In the genomic region with DNA sequence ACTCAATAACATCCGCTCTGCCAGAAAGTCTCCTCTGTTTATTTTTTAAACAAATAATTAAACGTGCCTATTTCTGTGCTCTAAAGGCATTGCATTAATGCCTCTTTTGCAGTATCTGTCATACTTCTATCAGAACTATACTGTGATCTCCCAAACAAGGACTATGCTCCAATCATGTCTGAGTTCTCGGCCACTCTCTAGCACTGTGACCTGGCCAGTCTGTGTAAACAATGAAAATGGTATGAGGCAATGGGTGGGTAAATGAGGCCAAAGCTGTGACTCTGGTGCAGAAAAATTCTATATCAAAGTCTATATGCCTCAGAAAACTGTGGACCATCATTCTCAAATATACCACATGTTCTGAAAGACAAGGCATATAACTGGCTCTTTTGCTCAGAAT, we compare ENCODE assay signal across 18 mouse cellular contexts.
DNase-seq lines count a peak whose midpoint lies in the region; ATAC-seq and TF ChIP-seq lines count a peak whose summit lies in the region.
"Had no signal": no experiment of that assay in that cellular context is flagged by ENCODE, and none has a peak within 500 bp of the region (broad histone marks: within the 10 kb centered on the region; RNA-seq: fewer than 3 reads in every experiment).

No protein-coding gene starts in this region.

- intact Hi-C loops in heart, adult 2 months (cut with DNase I), result loop anchor here (5.0 to 10.0 kb wide), 4 partner anchors 113 to 595 kb away; no protein-coding TSS in a partner anchor

- no peak for TF ChIP-seq CTCF in heart, adult 2 months (IDR thresholded peaks at IDR 0.05)
- no peak for TF ChIP-seq CTCF in stomach, postnatal 0 days (IDR thresholded peaks at IDR 0.05; ENCODE audit: low read depth)

- H3K4me1 ChIP-seq in heart, adult 2 months (ENCODE audit: control insufficient read depth, insufficient read depth, low read length), result peaks cover 6% of the 10 kb centered on the region
- no peaks in the 10 kb centered on the region for H3K4me1 ChIP-seq in heart, embryonic 10.5 days
- peaks cover 3% of the 10 kb centered on the region; the same call in 1 of the 2 replicates for H3K4me1 ChIP-seq in stomach, embryonic 14.5 days (ENCODE audit: control insufficient read depth, insufficient read depth, low read length)
- H3K4me1 ChIP-seq in stomach, postnatal 0 days (replicated peaks; ENCODE audit: control insufficient read depth, insufficient read depth), result no peaks in the 10 kb centered on the region
- peaks cover 28% of the 10 kb centered on the region for H3K4me1 ChIP-seq in embryonic facial prominence, embryonic 14.5 days (ENCODE audit: control insufficient read depth, insufficient read depth, low read length)
- peaks cover 23% of the 10 kb centered on the region for H3K4me1 ChIP-seq in stomach, embryonic 16.5 days (ENCODE audit: control insufficient read depth, insufficient read depth, low read length)
- peaks cover 10% of the 10 kb centered on the region for H3K4me1 ChIP-seq in forebrain, embryonic 12.5 days
- H3K4me1 ChIP-seq: hindbrain, embryonic 15.5 days had no signal

- DNase-seq in heart, adult 2 months, result no peak
- no peak for DNase-seq in heart, embryonic 10.5 days (ENCODE audit: low spot score)
- DNase-seq in stomach, postnatal 0 days (ENCODE audit: low spot score), result no peak
- DNase-seq in embryonic facial prominence, embryonic 14.5 days (ENCODE audit: low spot score), result no peak
- no peak for DNase-seq in frontal cortex, postnatal 25 days (ENCODE audit: low spot score in 2 of 2)
- DNase-seq: adrenal gland, postnatal 14 days; B cell, adult 2 months; cerebellum, adult 8-10 months; cerebellum, postnatal 14 days had no signal

- H3K9me3 ChIP-seq in heart, embryonic 10.5 days, result no peaks in the 10 kb centered on the region
- H3K9me3 ChIP-seq in stomach, embryonic 14.5 days (ENCODE audit: control insufficient read depth, low read depth, low read length), result no peaks in the 10 kb centered on the region
- H3K9me3 ChIP-seq in stomach, postnatal 0 days (ENCODE audit: control insufficient read depth, low read length), result no peaks in the 10 kb centered on the region
- no peaks in the 10 kb centered on the region for H3K9me3 ChIP-seq in embryonic facial prominence, embryonic 14.5 days (ENCODE audit: control insufficient read depth, low read length)
- H3K9me3 ChIP-seq in stomach, embryonic 16.5 days (replicated peaks; ENCODE audit: control insufficient read depth, low read length), result no peaks in the 10 kb centered on the region
- no peaks in the 10 kb centered on the region for H3K9me3 ChIP-seq in forebrain, embryonic 12.5 days
- H3K9me3 ChIP-seq: embryonic facial prominence, embryonic 13.5 days; G1E; heart, embryonic 13.5 days; hindbrain, embryonic 15.5 days had no signal

- no peak overlapping the region for H3K9ac ChIP-seq in heart, adult 2 months (ENCODE audit: low read depth, low read length)
- no peak overlapping the region for H3K9ac ChIP-seq in stomach, embryonic 14.5 days (replicated peaks; ENCODE audit: low read depth, low read length)
- no peak overlapping the region for H3K9ac ChIP-seq in stomach, postnatal 0 days (ENCODE audit: low read length)
- no peak overlapping the region for H3K9ac ChIP-seq in embryonic facial prominence, embryonic 14.5 days (ENCODE audit: low read depth, low read length)
- no peak overlapping the region for H3K9ac ChIP-seq in stomach, embryonic 16.5 days (ENCODE audit: low read length)
- H3K9ac ChIP-seq in forebrain, embryonic 12.5 days, result no peak overlapping the region
- H3K9ac ChIP-seq: embryonic facial prominence, embryonic 13.5 days; heart, embryonic 13.5 days; hindbrain, embryonic 15.5 days had no signal

- peak overlapping the region; percentile 74 for H3K27ac ChIP-seq in heart, adult 2 months
- H3K27ac ChIP-seq in heart, embryonic 10.5 days, result no peak overlapping the region
- H3K27ac ChIP-seq in stomach, embryonic 14.5 days (ENCODE audit: low read length), result peak overlapping the region; percentile 68; the same call in 1 of the 2 replicates
- no peak overlapping the region for H3K27ac ChIP-seq in stomach, postnatal 0 days (replicated peaks)
- H3K27ac ChIP-seq in embryonic facial prominence, embryonic 14.5 days (replicated peaks; ENCODE audit: low read depth, low read length), result peak overlapping the region; percentile 71
- H3K27ac ChIP-seq in stomach, embryonic 16.5 days (ENCODE audit: low read length), result peak overlapping the region; percentile 87
- no peak overlapping the region for H3K27ac ChIP-seq in forebrain, embryonic 12.5 days
- H3K27ac ChIP-seq: hindbrain, embryonic 15.5 days had no signal

- no peak for TF ChIP-seq EP300 in heart, adult 2 months (IDR thresholded peaks at IDR 0.05; ENCODE audit: insufficient read depth, low read depth, low read length)
- no peak for TF ChIP-seq EP300 in stomach, postnatal 0 days (optimal IDR thresholded peaks at IDR 0.05)

- no peak for ATAC-seq in stomach, embryonic 14.5 days (ENCODE audit: insufficient number of reproducible peaks, insufficient read depth, low FRiP score, low read depth)
- ATAC-seq in stomach, postnatal 0 days (ENCODE audit: low FRiP score, low TSS enrichment), result no peak
- no peak for ATAC-seq in embryonic facial prominence, embryonic 14.5 days (ENCODE audit: low read depth)
- ATAC-seq in stomach, embryonic 16.5 days (ENCODE audit: insufficient read depth, low FRiP score), result no peak
- no peak for ATAC-seq in forebrain, embryonic 12.5 days (ENCODE audit: low FRiP score)
- ATAC-seq: CD4-positive, CD25-positive, alpha-beta regulatory T cell, adult 4 months; forebrain, embryonic 16.5 days had no signal

- H3K36me3 ChIP-seq in heart, adult 2 months (ENCODE audit: control insufficient read depth, insufficient read depth, low read length), result no peaks in the 10 kb centered on the region
- no peaks in the 10 kb centered on the region for H3K36me3 ChIP-seq in heart, embryonic 10.5 days
- no peaks in the 10 kb centered on the region for H3K36me3 ChIP-seq in stomach, embryonic 14.5 days (ENCODE audit: control insufficient read depth, insufficient read depth, low read length)
- no peaks in the 10 kb centered on the region for H3K36me3 ChIP-seq in stomach, postnatal 0 days (ENCODE audit: control insufficient read depth, insufficient read depth, low read length)
- no peaks in the 10 kb centered on the region for H3K36me3 ChIP-seq in embryonic facial prominence, embryonic 14.5 days (ENCODE audit: control insufficient read depth, insufficient read depth, low read length)
- no peaks in the 10 kb centered on the region for H3K36me3 ChIP-seq in stomach, embryonic 16.5 days (ENCODE audit: control insufficient read depth, insufficient read depth, low read length)
- H3K36me3 ChIP-seq in forebrain, embryonic 12.5 days (replicated peaks), result no peaks in the 10 kb centered on the region
- H3K36me3 ChIP-seq: embryonic facial prominence, embryonic 13.5 days; G1E; heart, embryonic 13.5 days; hindbrain, embryonic 15.5 days had no signal

- no peaks in the 10 kb centered on the region for H3K27me3 ChIP-seq in heart, adult 2 months (ENCODE audit: control insufficient read depth, insufficient read depth, low read length)
- no peaks in the 10 kb centered on the region for H3K27me3 ChIP-seq in heart, embryonic 10.5 days (ENCODE audit: insufficient read depth, poor library complexity, severe bottlenecking)
- H3K27me3 ChIP-seq in stomach, embryonic 14.5 days (ENCODE audit: control insufficient read depth, insufficient read depth, low read length), result no peaks in the 10 kb centered on the region
- no peaks in the 10 kb centered on the region for H3K27me3 ChIP-seq in stomach, postnatal 0 days (ENCODE audit: control insufficient read depth, insufficient read depth, low read length)
- no peaks in the 10 kb centered on the region for H3K27me3 ChIP-seq in embryonic facial prominence, embryonic 14.5 days (replicated peaks; ENCODE audit: control insufficient read depth, insufficient read depth, low read length)
- no peaks in the 10 kb centered on the region for H3K27me3 ChIP-seq in stomach, embryonic 16.5 days (ENCODE audit: control insufficient read depth, insufficient read depth, low read length)
- H3K27me3 ChIP-seq in forebrain, embryonic 12.5 days, result 0 out of 2 replicates have a peak, but pooled peaks cover 3% of the 10 kb centered on the region
- H3K27me3 ChIP-seq: embryonic facial prominence, embryonic 13.5 days; heart, embryonic 13.5 days; hindbrain, embryonic 15.5 days had no signal

- WGBS in heart, adult 2 months, result 82% methylated on average over 3 of the region's 3 CpGs
- 78% methylated on average over 3 of the region's 3 CpGs for WGBS in heart, embryonic 10.5 days
- WGBS in stomach, embryonic 14.5 days, result 63% methylated on average over 3 of the region's 3 CpGs
- 49% methylated on average over 3 of the region's 3 CpGs for WGBS in stomach, postnatal 0 days
- WGBS in embryonic facial prominence, embryonic 14.5 days, result 84% methylated on average over 3 of the region's 3 CpGs
- WGBS in stomach, embryonic 16.5 days, result 59% methylated on average over 3 of the region's 3 CpGs
- 90% methylated on average over 3 of the region's 3 CpGs for WGBS in forebrain, embryonic 12.5 days

- no peak overlapping the region for H3K4me3 ChIP-seq in heart, adult 2 months
- H3K4me3 ChIP-seq in heart, embryonic 10.5 days, result no peak overlapping the region
- no peak overlapping the region for H3K4me3 ChIP-seq in stomach, embryonic 14.5 days (ENCODE audit: low read depth, low read length)
- no peak overlapping the region for H3K4me3 ChIP-seq in stomach, postnatal 0 days (ENCODE audit: low read depth, low read length)
- no peak overlapping the region for H3K4me3 ChIP-seq in embryonic facial prominence, embryonic 14.5 days (ENCODE audit: low read depth, low read length)
- no peak overlapping the region for H3K4me3 ChIP-seq in stomach, embryonic 16.5 days (replicated peaks; ENCODE audit: low read length)
- no peak overlapping the region for H3K4me3 ChIP-seq in forebrain, embryonic 12.5 days (replicated peaks)
- H3K4me3 ChIP-seq: embryonic facial prominence, embryonic 13.5 days; heart, embryonic 13.5 days; hindbrain, embryonic 15.5 days had no signal

- TF ChIP-seq POLR2A in heart, adult 2 months (IDR thresholded peaks at IDR 0.05; ENCODE audit: insufficient read depth, low read depth, low read length), result no peak

- H3K4me2 ChIP-seq in stomach, embryonic 14.5 days (replicated peaks; ENCODE audit: low read depth, low read length), result no peak overlapping the region
- no peak overlapping the region for H3K4me2 ChIP-seq in stomach, postnatal 0 days (replicated peaks; ENCODE audit: low read depth)
- no peak overlapping the region for H3K4me2 ChIP-seq in embryonic facial prominence, embryonic 14.5 days (ENCODE audit: low read depth, low read length)
- no peak overlapping the region for H3K4me2 ChIP-seq in stomach, embryonic 16.5 days (ENCODE audit: low read depth, low read length)
- H3K4me2 ChIP-seq in forebrain, embryonic 12.5 days, result no peak overlapping the region
- H3K4me2 ChIP-seq: heart, embryonic 13.5 days; hindbrain, embryonic 15.5 days had no signal

- H3K79me2 ChIP-seq in heart, adult 2 months (replicated peaks; ENCODE audit: control insufficient read depth, insufficient read depth, low read length), result no peaks in the 10 kb centered on the region

Comparison
In these comparisons a context has a peak if more than half of its experiments do, and no peak if none do; other contexts are left out.
1. H3K27ac ChIP-seq: peak in heart, adult 2 months (single experiment), stomach, embryonic 14.5 days (single experiment), embryonic facial prominence, embryonic 14.5 days (single experiment) and stomach, embryonic 16.5 days (single experiment); none in heart, embryonic 10.5 days (single experiment), stomach, postnatal 0 days (single experiment) and forebrain, embryonic 12.5 days (single experiment).